ENCODE assay signal across 8 mouse cellular contexts in genomic region chr11:11820251-11820650, GRCm38 (mm10). TPM values are rescaled to one million over a fixed set of nuclear protein-coding genes. Genes with fewer than 3 reads are reported as not detected.
DNase-seq lines count a peak whose midpoint lies in the region; ATAC-seq lines count a peak whose summit lies in the region.

No protein-coding gene starts in this region.

- WGBS in heart, embryonic 13.5 days = 0% methylated on average over 2 of the region's 2 CpGs
- 5% methylated on average over 2 of the region's 2 CpGs for WGBS in kidney, embryonic 16.5 days
- 3% methylated on average over 2 of the region's 2 CpGs for WGBS in limb, embryonic 15.5 days
- WGBS in stomach, embryonic 15.5 days = 4% methylated on average over 2 of the region's 2 CpGs

- ATAC-seq in CD4-positive, CD25-positive, alpha-beta regulatory T cell, adult 4 months = peak; percentile 91
- ATAC-seq in erythroid progenitor cell, adult 5-6 weeks (replicated peaks; ENCODE audit: low FRiP score, poor library complexity, severe bottlenecking) = peak; percentile 76
- ATAC-seq in heart, embryonic 13.5 days (ENCODE audit: extremely low read depth, insufficient number of reproducible peaks, low FRiP score, low TSS enrichment) = no peak
- peak; percentile 37 for ATAC-seq in kidney, embryonic 16.5 days (ENCODE audit: low FRiP score, low TSS enrichment)
- ATAC-seq in limb, embryonic 15.5 days (ENCODE audit: insufficient number of reproducible peaks, low FRiP score, low TSS enrichment, low read depth) = peak; percentile 45; the same call in 1 of the 2 replicates
- peak; percentile 62 for ATAC-seq in monocyte, adult 5-6 weeks (replicated peaks; ENCODE audit: insufficient number of reproducible peaks, low FRiP score, low TSS enrichment, poor library complexity, severe bottlenecking)
- peak; percentile 27; the same call in 1 of the 2 replicates for ATAC-seq in stomach, embryonic 15.5 days (ENCODE audit: insufficient read depth, low FRiP score, low read depth)

- H3K27ac ChIP-seq in heart, embryonic 13.5 days (replicated peaks) = peak overlapping the region; percentile 99
- H3K27ac ChIP-seq in kidney, embryonic 16.5 days (ENCODE audit: low read length) = peak overlapping the region; percentile 98
- H3K27ac ChIP-seq in limb, embryonic 15.5 days = peak overlapping the region; percentile 95
- H3K27ac ChIP-seq in stomach, embryonic 15.5 days = peak overlapping the region; percentile 75

- H3K9me3 ChIP-seq in heart, embryonic 13.5 days = no peaks in the 10 kb centered on the region
- no peaks in the 10 kb centered on the region for H3K9me3 ChIP-seq in kidney, embryonic 16.5 days (ENCODE audit: low read length)
- no peaks in the 10 kb centered on the region for H3K9me3 ChIP-seq in limb, embryonic 15.5 days
- no peaks in the 10 kb centered on the region for H3K9me3 ChIP-seq in stomach, embryonic 15.5 days

- no peak overlapping the region for H3K4me3 ChIP-seq in heart, embryonic 13.5 days
- H3K4me3 ChIP-seq in kidney, embryonic 16.5 days (ENCODE audit: low read length) = no peak overlapping the region
- H3K4me3 ChIP-seq in limb, embryonic 15.5 days = no peak overlapping the region
- no peak overlapping the region for H3K4me3 ChIP-seq in stomach, embryonic 15.5 days (replicated peaks)

- H3K27me3 ChIP-seq in heart, embryonic 13.5 days (replicated peaks) = no peaks in the 10 kb centered on the region
- H3K27me3 ChIP-seq in kidney, embryonic 16.5 days (ENCODE audit: insufficient read depth, low read length) = no peaks in the 10 kb centered on the region
- H3K27me3 ChIP-seq in limb, embryonic 15.5 days = no peaks in the 10 kb centered on the region
- no peaks in the 10 kb centered on the region for H3K27me3 ChIP-seq in stomach, embryonic 15.5 days (replicated peaks)

- peak overlapping the region; percentile 55; the same call in 1 of the 2 replicates for H3K9ac ChIP-seq in heart, embryonic 13.5 days
- no peak overlapping the region for H3K9ac ChIP-seq in kidney, embryonic 16.5 days (replicated peaks; ENCODE audit: low read length)
- H3K9ac ChIP-seq in limb, embryonic 15.5 days = no peak overlapping the region
- H3K9ac ChIP-seq in stomach, embryonic 15.5 days = no peak overlapping the region

- H3K4me2 ChIP-seq in heart, embryonic 13.5 days = no peak overlapping the region
- H3K4me2 ChIP-seq in kidney, embryonic 16.5 days (replicated peaks; ENCODE audit: low read depth, low read length) = no peak overlapping the region
- H3K4me2 ChIP-seq in limb, embryonic 15.5 days = no peak overlapping the region
- H3K4me2 ChIP-seq in stomach, embryonic 15.5 days = no peak overlapping the region

- H3K4me1 ChIP-seq in heart, embryonic 13.5 days = peaks cover 74% of the 10 kb centered on the region
- peaks cover 36% of the 10 kb centered on the region for H3K4me1 ChIP-seq in kidney, embryonic 16.5 days (ENCODE audit: insufficient read depth, low read length)
- H3K4me1 ChIP-seq in limb, embryonic 15.5 days = peaks cover 46% of the 10 kb centered on the region
- H3K4me1 ChIP-seq in stomach, embryonic 15.5 days = peaks cover 38% of the 10 kb centered on the region

- DNase-seq in brain, embryonic 18.5 days (ENCODE audit: low read depth, low spot score) = peak; percentile 74

- H3K36me3 ChIP-seq in heart, embryonic 13.5 days = 0 out of 2 replicates have a peak, but pooled peaks cover 3% of the 10 kb centered on the region
- H3K36me3 ChIP-seq in kidney, embryonic 16.5 days (ENCODE audit: insufficient read depth, low read length) = no peaks in the 10 kb centered on the region
- H3K36me3 ChIP-seq in limb, embryonic 15.5 days = no peaks in the 10 kb centered on the region
- H3K36me3 ChIP-seq in stomach, embryonic 15.5 days = no peaks in the 10 kb centered on the region

RNA-seq across cellular contexts. Expression of gene Fignl1, which starts 11.5 kb away (rescaled TPM):
- polyA plus RNA-seq in CD4-positive, CD25-positive, alpha-beta regulatory T cell, adult 4 months (2017; shearing (Covaris generic)) = 10 to 100 TPM in 1 of 2 experiments, 1 to 10 TPM in 1; 8.3 to 13.4 TPM
- 119 and 122 TPM in 2 replicates for total RNA-seq in erythroid progenitor cell, adult 5-6 weeks (2015; ENCODE audit: low replicate concordance)
- total RNA-seq in erythroid progenitor cell, adult 5-6 weeks (2017; ENCODE audit: low replicate concordance) = 145 and 148 TPM in 2 replicates
- 52.9 and 58.7 TPM in 2 replicates for polyA plus RNA-seq in heart, embryonic 13.5 days (2015; fragmentation: Nextera tagmentation; extraction: Ambion mirVana)
- 66.9 and 69.5 TPM in 2 replicates for polyA plus RNA-seq in kidney, embryonic 16.5 days (2015; fragmentation: Nextera tagmentation; extraction: Ambion mirVana)
- polyA plus RNA-seq in limb, embryonic 15.5 days (2015; fragmentation: Nextera tagmentation; extraction: Ambion mirVana) = 41.8 and 43.2 TPM in 2 replicates
- total RNA-seq in monocyte, adult 5-6 weeks (2017) = 1.8 to 4.7 TPM (median 4.7 TPM) in 3 replicates
- polyA plus RNA-seq in stomach, embryonic 15.5 days (2015; fragmentation: Nextera tagmentation; extraction: Ambion mirVana) = 54.1 and 54.4 TPM in 2 replicates
